Mouse (Mus musculus) intestine, postnatal 0 days (tissue): Measurements from ENCODE around the gene Mst1. TPM values are rescaled to one million over a fixed set of nuclear protein-coding genes. Genes with fewer than 3 reads are reported as not detected.

Experiments used
- ATAC-seq: fragments of 200-750 bp; cut with Nextera tagmentation; 2 replicates; pipeline ENCODE4 v1.8.0; 2017; ENCODE audit warnings: mild to moderate bottlenecking, moderate TSS enrichment, moderate library complexity
- H3K27ac ChIP-seq: fragments of 300-500 bp; sonication (generic); 2 replicates; pipeline ENCODE4 v1.5.1; 2014; ENCODE audit warnings: mild to moderate bottlenecking, low read depth, low read length, moderate library complexity
- H3K27me3 ChIP-seq: fragments of 300-500 bp; sonication (generic); replicated peaks from 2 replicates; pipeline ENCODE4 v1.6.1; 2014; ENCODE audit warnings: low read length, mixed read lengths; ENCODE audit not compliant: control insufficient read depth, insufficient read depth
- H3K36me3 ChIP-seq: fragments of 300-500 bp; sonication (generic); 2 replicates; pipeline ENCODE4 v1.6.1; 2014; ENCODE audit warnings: mild to moderate bottlenecking, moderate library complexity; ENCODE audit not compliant: control insufficient read depth, insufficient read depth
- H3K4me1 ChIP-seq: fragments of 300-500 bp; sonication (generic); replicated peaks from 2 replicates; pipeline ENCODE4 v1.6.1; 2014; ENCODE audit warnings: antibody characterized with exemption, low read length, mixed read lengths; ENCODE audit not compliant: control insufficient read depth, insufficient read depth
- H3K4me2 ChIP-seq: fragments of 300-500 bp; sonication (generic); replicated peaks from 2 replicates; pipeline ENCODE4 v1.6.1; 2014; ENCODE audit warnings: low read depth, mild to moderate bottlenecking, moderate library complexity
- H3K4me3 ChIP-seq: fragments of 300-500 bp; sonication (generic); 2 replicates; pipeline ENCODE4 v1.5.1; 2014; ENCODE audit warnings: low read depth, low read length
- H3K9ac ChIP-seq: fragments of 300-500 bp; sonication (generic); 2 replicates; pipeline ENCODE4 v1.6.1; 2014; ENCODE audit warnings: mild to moderate bottlenecking, low read depth, low read length
- H3K9me3 ChIP-seq: fragments of 300-500 bp; sonication (generic); 2 replicates; pipeline ENCODE4 v1.6.1; 2016; ENCODE audit warnings: mixed run types; ENCODE audit not compliant: control insufficient read depth
- CTCF ChIP-seq: sonication (generic); IDR thresholded peaks from 2 replicates; pipeline ENCODE4 v1.5.1; 2016; ENCODE audit warnings: low read depth, mild to moderate bottlenecking, control low read depth, antibody characterized with exemption, moderate library complexity
- WGBS: fragments of 180-500 bp; shearing (Covaris S2); extraction: QIAGEN DNeasy Blood & Tissue Kit; methylation state at CpG from one replicate; pipeline ENCODE4 v1.1.7; 2014; 5-methylcytosine and 5-hydroxymethylcytosine counted together
- microRNA-seq: library from miRNA; unstranded; fragments of <30 nt; microRNA quantifications from one replicate; pipeline ENCODE4, GENCODE M21; 2016
- polyA plus RNA-seq: library from polyadenylated mRNA; unstranded; fragments of >200 nt; fragmentation: Nextera tagmentation; extraction: Ambion mirVana; gene quantifications from 2 replicates; pipeline ENCODE4 v1.2.1, GENCODE M21; 2015

Mst1 gene
- polyA plus RNA-seq, 1 experiment from 2014 or later, result 0.78 TPM

- no peak for TF ChIP-seq CTCF
- no peaks in the 10 kb centered on the region for H3K9me3 ChIP-seq
- no peak overlapping the region for H3K4me3 ChIP-seq
- no peak for ATAC-seq
- H3K36me3 ChIP-seq, result no peaks in the 10 kb centered on the region
- H3K9ac ChIP-seq, result no peak overlapping the region
- no peak overlapping the region for H3K27ac ChIP-seq
- no peak overlapping the region for H3K4me2 ChIP-seq
- H3K4me1 ChIP-seq, result peaks cover 11% of the 10 kb centered on the region; the same call in 1 of the 2 replicates
- H3K27me3 ChIP-seq, result no peaks in the 10 kb centered on the region
- WGBS, result 79% methylated on average over 13 of the region's 13 CpGs
Measured at GRCm38 (mm10) chr9:108129042-108129948, 49.1 kb downstream of the Mst1 start.

- Histone ChIP-seq H3K4me2 (no peak overlapping the region), H3K27ac (no peak overlapping the region), H3K4me1 (0 out of 2 replicates have a peak, but pooled peaks cover under 1% of the 10 kb centered on the region), H3K27me3 (no peaks in the 10 kb centered on the region), H3K9ac (no peak overlapping the region), H3K4me3 (no peak overlapping the region), H3K36me3 (no peaks in the 10 kb centered on the region), H3K9me3 (no peaks in the 10 kb centered on the region)
- no peak for TF ChIP-seq CTCF
- 81% methylated on average over 5 of the region's 5 CpGs for WGBS
- no peak for ATAC-seq
Measured at GRCm38 (mm10) chr9:108131502-108131901, 51.3 kb downstream of the Mst1 start.

GRCm38 (mm10) chr9:108132373-108132772 is 52.1 kb downstream of the Mst1 start:
- H3K36me3 ChIP-seq, result no peaks in the 10 kb centered on the region
- no peak overlapping the region for H3K4me2 ChIP-seq
- H3K27ac ChIP-seq, result no peak overlapping the region
- H3K4me3 ChIP-seq, result no peak overlapping the region
- H3K27me3 ChIP-seq, result no peaks in the 10 kb centered on the region
- ATAC-seq, result no peak
- no peaks in the 10 kb centered on the region for H3K9me3 ChIP-seq
- WGBS, result 94% methylated on average over 3 of the region's 3 CpGs
- no peak for TF ChIP-seq CTCF
- H3K9ac ChIP-seq, result no peak overlapping the region
- no peaks in the 10 kb centered on the region for H3K4me1 ChIP-seq

GRCm38 (mm10) chr9:108133478-108133877 is 53.2 kb downstream of the Mst1 start:
- Histone ChIP-seq H3K9me3 (no peaks in the 10 kb centered on the region), H3K27ac (no peak overlapping the region), H3K4me3 (no peak overlapping the region), H3K4me1 (no peaks in the 10 kb centered on the region), H3K36me3 (no peaks in the 10 kb centered on the region), H3K4me2 (no peak overlapping the region), H3K27me3 (no peaks in the 10 kb centered on the region), H3K9ac (no peak overlapping the region)
- TF ChIP-seq CTCF, result 0 out of 2 replicates have a peak, but pooled peaks have one; percentile 10
- ATAC-seq, result no peak
- WGBS, result 55% methylated on average over 1 of the region's 1 CpGs

Small RNA genes within 50 kb of the gene (microRNA-seq; reads per million reads assigned to microRNA genes)
- gene Gm47303, result not detected
- not detected for gene Mir7088

Other genes starting within 250 kb of the Mst1 start
- 21.1 and 26.2 TPM in 2 replicates for gene Rbm6, start 207.2 kb upstream of the Mst1 start, polyA plus RNA-seq
- 31.6 and 34.7 TPM in 2 replicates for gene Mon1a, start 192.3 kb upstream of the Mst1 start, polyA plus RNA-seq
- 7.1 and 8.8 TPM in 2 replicates for gene Mst1r, start 173.6 kb upstream of the Mst1 start, polyA plus RNA-seq
- not detected in 2 replicates for gene Actl11, start 152.0 kb upstream of the Mst1 start, polyA plus RNA-seq
- gene Camkv, start 144.8 kb upstream of the Mst1 start, polyA plus RNA-seq, result 0.37 and 0.42 TPM in 2 replicates
- 3.2 and 3.7 TPM in 2 replicates for gene Traip, start 130.3 kb upstream of the Mst1 start, polyA plus RNA-seq
- gene Uba7, start 104.9 kb upstream of the Mst1 start, polyA plus RNA-seq, result 43.8 and 50.6 TPM in 2 replicates
- gene Gm20661, start 97.4 kb upstream of the Mst1 start, polyA plus RNA-seq, result 0.39 and 0.88 TPM in 2 replicates
- gene Inka1, start 94.6 kb upstream of the Mst1 start, polyA plus RNA-seq, result 17.3 and 19.4 TPM in 2 replicates
- 1.6 and 2.0 TPM in 2 replicates for gene Cdhr4, start 87.9 kb upstream of the Mst1 start, polyA plus RNA-seq
- 0.43 TPM in 1 of 2 replicates, not detected in the other for gene Gm20662, start 84.1 kb upstream of the Mst1 start, polyA plus RNA-seq
- 27.9 and 30.5 TPM in 2 replicates for gene Ip6k1, start 77.9 kb upstream of the Mst1 start, polyA plus RNA-seq
- 146 and 154 TPM in 2 replicates for gene Gmppb, start 31.2 kb upstream of the Mst1 start, polyA plus RNA-seq
- gene Amigo3, start 27.3 kb upstream of the Mst1 start, polyA plus RNA-seq, result 4.4 and 4.8 TPM in 2 replicates
- 17.2 and 18.2 TPM in 2 replicates for gene Rnf123, start 2.9 kb downstream of the Mst1 start, polyA plus RNA-seq
- gene Apeh, start 14.2 kb downstream of the Mst1 start, polyA plus RNA-seq, result 82.6 and 98.4 TPM in 2 replicates
- 1.6 and 1.9 TPM in 2 replicates for gene Bsn, start 109.9 kb downstream of the Mst1 start, polyA plus RNA-seq
- 42.9 and 44.6 TPM in 2 replicates for gene Dag1, start 183.5 kb downstream of the Mst1 start, polyA plus RNA-seq
- 12.4 and 15.6 TPM in 2 replicates for gene Nicn1, start 210.0 kb downstream of the Mst1 start, polyA plus RNA-seq
- gene Amt, start 216.4 kb downstream of the Mst1 start, polyA plus RNA-seq, result 4.5 and 4.8 TPM in 2 replicates
- 313 and 315 TPM in 2 replicates for gene Rhoa, start 225.7 kb downstream of the Mst1 start, polyA plus RNA-seq
- 48.6 and 50.4 TPM in 2 replicates for gene Tcta, start 225.7 kb downstream of the Mst1 start, polyA plus RNA-seq